Mouse (Mus musculus): Measurements from ENCODE around the gene Nsun2.

The Nsun2 gene

DNA sequence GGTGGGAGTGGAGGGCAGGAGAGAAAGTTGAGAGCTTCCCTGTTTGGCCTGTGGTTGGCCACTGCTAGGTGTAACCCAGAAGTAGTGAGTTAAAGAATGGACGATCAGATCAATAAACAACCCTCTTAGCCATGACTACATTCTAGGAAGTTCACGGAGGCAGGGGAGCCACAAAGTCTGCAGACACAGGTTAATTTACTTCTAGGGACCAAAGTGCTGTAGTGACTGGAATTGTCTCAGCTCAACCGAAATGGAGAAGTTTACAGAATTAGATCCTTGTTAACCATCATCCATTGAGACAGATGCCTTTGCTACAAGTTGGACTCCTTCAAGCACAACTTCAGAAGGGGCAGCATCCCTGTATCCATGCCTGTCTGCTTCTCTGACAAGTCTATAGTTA is 54.3 kb downstream of the Nsun2 start:
- in situ Hi-C loops (cut with MboI) = no loop called here

DNA sequence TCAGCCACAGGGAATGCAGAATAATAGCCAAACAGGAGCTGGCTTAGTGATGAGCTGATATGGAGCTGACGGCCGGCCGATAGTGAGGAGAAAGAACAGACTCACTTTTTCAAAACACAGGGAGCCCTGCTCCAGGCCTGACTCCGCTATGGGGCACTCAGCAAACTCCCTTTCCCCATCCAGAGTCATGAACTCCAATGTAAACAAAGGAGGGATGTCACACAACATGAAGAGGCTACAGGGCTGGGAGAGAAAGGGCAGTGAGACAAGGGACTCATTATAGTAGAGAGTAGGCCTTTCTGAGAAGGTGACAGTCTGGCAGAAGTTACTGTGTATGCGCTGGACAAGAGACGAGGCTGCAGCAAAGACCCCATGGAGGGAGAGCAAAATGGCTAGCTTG is 54.7 kb downstream of the Nsun2 start:
- in situ Hi-C loops (cut with MboI) = no loop called here

DNA sequence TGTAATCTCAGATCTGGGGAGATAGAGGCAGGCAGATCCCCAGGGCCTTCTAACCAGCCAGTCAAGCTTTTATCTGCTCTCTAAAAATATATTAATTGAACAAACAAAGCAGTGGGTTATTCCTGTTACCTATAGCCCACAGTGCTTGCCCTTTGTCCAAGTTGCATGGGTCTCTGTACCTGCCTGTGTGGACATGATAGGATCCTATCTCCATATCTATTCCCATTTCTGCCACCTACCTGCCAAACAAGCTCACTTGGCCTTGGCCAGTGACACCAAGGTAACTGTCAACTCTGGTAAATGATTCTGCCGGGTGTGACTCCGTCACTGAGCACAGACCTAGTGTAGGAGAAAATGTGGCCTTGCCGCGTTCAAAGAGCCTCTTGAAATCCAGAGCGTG is 57.8 kb downstream of the Nsun2 start:
- in situ Hi-C loops (cut with MboI) = no loop called here

DNA sequence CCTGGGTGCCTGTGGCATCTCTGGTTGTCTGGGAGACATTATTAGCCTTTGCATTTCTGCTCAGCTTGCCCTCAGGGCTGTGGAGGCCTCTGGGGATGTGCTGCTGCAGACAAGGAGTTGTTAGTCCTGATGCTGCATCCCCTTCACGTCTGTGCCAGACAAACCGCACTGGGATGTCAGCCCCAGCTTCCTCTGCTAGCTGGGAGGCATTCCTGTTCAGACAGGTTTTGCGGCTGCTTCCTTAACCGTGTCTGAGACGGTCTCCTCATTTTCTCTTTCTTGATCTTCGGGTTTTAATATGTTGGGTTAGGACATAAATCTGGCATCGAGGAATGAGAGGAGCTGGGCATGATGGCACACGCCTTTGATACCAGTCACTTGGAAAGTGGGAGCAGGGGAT is 58.7 kb downstream of the Nsun2 start:
- in situ Hi-C loops (cut with MboI) = no loop called here

GRCm38 (mm10) chr13:69593453-69593852 is 59.9 kb downstream of the Nsun2 start:
- in situ Hi-C loops (cut with MboI) = no loop called here

GRCm38 (mm10) chr13:69594577-69595256 is 61.2 kb downstream of the Nsun2 start:
- in situ Hi-C loops (cut with MboI) = no loop called here

- in situ Hi-C loops (cut with MboI) = no loop called here
Measured at GRCm38 (mm10) chr13:69595911-69596310, 62.4 kb downstream of the Nsun2 start.

DNA sequence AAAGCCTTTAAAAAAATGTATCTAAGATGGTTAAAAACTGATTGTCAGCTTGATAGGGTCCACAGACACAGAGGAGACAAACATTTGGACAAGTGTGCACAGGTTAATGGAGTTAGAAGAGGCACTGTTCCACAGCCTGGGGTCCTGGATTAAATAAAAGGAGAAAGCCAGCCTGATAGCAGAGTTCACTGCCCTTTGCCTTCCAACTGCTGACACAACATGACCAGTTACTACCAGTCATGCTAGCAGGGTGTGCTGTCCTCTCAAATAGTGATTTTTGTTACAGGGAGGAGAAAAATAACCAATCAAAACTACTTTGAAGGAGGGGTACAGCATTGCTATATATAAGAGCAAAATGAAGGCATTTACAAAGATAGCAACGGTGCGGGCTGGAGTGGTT is 63.0 kb downstream of the Nsun2 start:
- in situ Hi-C loops (cut with MboI) = no loop called here

DNA sequence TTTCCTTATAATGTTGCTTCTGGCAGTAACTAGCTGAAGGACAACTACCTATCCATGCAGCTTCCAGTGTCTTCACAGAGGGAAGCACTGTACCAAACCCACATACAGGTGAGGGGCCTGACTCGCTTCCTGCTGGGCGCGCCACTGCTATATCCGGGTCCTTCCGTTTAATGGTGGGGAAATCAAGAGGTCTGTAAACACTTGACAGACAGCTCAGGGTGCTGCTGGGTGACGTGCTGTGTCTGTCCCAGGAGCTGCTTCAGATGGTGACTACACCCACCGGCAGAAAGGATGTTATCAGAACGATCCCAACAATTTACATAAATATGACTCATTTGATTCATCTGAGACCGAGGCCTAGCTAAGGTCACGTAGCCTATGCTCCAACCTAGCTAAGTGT is 65.3 kb downstream of the Nsun2 start:
- in situ Hi-C loops (cut with MboI) = no loop called here

DNA sequence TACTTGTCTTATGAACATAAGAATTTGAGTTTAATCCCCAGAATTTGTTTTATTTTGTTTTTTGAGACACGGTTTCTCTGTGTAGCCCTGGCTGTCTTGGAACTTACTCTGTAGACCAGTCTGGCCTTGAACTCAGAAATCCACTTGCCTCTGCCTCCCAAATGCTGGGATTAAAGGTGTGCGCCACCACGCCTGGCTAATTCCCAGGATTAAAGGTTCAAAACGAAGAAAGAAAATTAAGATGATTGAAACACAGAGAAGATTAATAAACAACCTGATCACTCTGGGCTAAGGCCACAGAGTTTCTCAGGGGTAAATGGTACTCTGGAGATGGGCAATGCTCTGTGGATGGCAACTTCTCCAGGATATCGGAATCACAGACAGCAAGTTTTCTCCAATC is 67.3 kb downstream of the Nsun2 start:
- in situ Hi-C loops (cut with MboI) = loop anchor here (25.0 kb wide), 1 partner anchor 211 kb away; the partner anchor contains the start of gene Med10

DNA sequence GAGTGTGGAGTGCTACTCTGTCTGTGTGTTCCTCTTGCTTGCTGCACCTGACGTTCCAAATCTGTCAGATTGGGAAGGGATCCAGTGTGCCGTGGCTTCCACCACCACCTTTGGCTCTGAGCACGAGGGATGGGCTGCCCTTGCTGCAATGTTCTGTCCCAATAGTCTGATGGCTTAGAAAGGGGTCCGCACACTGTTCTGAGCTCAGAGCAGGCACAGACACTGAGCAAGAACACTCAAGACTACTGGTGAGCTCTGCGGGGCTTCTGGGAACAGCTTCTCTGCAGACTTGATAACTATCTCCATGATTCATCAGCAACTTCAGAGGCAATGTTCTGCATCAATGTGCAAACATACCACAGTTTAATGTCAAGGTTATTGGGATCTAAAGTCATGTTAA is 67.8 kb downstream of the Nsun2 start:
- in situ Hi-C loops (cut with MboI) = loop anchor here (25.0 kb wide), 1 partner anchor 211 kb away; the partner anchor contains the start of gene Med10

DNA sequence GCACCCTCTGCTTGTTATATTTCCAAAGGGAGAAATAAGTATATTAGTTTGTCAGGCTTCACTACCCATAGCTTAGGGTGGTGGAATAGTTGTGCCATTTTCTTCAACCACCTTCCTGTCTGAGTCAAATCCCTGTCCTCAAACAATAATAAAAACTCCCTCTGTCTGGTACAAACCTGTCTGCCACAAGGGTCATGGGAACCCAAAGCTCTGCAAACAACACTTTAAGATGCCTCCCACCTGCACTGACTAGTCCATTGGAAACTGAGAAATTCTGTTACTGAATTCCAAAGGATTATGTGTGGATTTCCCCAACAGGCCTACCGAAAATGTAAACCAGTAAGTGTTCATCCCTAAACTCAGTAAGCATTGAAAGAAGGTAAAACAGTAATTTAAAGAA is 71.1 kb downstream of the Nsun2 start:
- in situ Hi-C loops (cut with MboI) = loop anchor here (25.0 kb wide), 1 partner anchor 208 kb away; the partner anchor contains the start of gene Med10

GRCm38 (mm10) chr13:69608734-69609133 is 75.2 kb downstream of the Nsun2 start:
- in situ Hi-C loops (cut with MboI) = loop anchor here (25.0 kb wide), 1 partner anchor 204 kb away; the partner anchor contains the start of gene Med10

DNA sequence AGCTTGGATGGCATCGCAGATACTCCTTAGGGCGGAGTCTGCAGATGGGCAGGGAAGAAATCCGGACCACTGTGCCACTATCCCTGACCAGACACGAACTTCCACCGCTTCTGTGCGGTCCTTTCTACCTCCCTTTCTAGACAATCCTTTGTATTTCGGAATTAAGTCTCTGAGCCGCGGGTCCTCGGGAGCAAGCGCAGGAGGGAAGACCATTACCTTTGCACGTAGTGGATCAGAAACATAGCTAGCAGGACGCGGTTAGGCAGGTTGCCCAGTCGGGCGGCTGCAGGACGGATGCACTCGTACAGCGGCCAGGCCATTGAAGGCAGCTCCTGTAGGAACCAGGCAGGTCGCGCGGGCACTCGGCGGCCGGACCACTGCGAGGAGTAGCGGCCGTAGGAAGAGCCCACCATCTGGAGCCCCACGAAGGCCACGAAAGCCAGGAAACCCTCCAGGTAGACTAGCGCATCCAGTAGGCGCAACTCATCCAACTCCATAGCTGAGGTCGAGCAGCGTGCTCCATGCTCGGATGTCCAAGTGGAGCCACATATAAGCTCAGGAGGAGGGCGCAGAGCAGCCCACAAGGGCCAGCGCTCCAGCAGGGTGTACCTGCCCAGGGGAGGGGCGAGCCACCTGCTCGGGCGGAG is 77.3 kb downstream of the Nsun2 start:
- in situ Hi-C loops (cut with MboI) = loop anchor here (25.0 kb wide), 1 partner anchor 201 kb away; the partner anchor contains the start of gene Med10

- in situ Hi-C loops (cut with MboI) = loop anchor here (25.0 kb wide), 1 partner anchor 201 kb away; the partner anchor contains the start of gene Med10
Measured at GRCm38 (mm10) chr13:69611398-69612174, 78.0 kb downstream of the Nsun2 start, which contains the start of gene Srd5a1. Srd5a1 (minus strand) TSS chr13:69611442.

GRCm38 (mm10) chr13:69612175-69612544 is 78.6 kb downstream of the Nsun2 start:
- in situ Hi-C loops (cut with MboI) = loop anchor here (25.0 kb wide), 1 partner anchor 200 kb away; the partner anchor contains the start of gene Med10

DNA sequence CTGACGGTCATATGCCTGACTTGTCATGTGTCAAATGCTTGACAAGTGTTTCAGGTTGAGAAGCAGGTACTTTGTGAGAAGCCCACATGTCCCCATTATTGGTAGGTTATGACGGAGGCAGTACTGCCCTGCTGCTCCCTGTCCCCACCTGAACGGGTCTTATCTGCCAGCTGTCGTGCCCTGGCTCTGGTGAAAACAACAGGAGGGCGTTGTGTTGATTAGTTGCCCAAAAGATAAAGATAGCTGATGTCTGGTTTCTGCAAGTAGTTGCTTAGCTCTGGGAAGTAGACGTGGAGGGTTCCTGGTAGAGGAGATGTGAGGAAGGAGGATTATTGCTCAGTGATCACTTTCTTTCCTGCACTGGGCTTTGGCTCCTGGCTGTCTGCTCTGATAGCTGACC is 83.2 kb downstream of the Nsun2 start:
- in situ Hi-C loops (cut with MboI) = loop anchor here (25.0 kb wide), 1 partner anchor 196 kb away; the partner anchor contains the start of gene Med10

DNA sequence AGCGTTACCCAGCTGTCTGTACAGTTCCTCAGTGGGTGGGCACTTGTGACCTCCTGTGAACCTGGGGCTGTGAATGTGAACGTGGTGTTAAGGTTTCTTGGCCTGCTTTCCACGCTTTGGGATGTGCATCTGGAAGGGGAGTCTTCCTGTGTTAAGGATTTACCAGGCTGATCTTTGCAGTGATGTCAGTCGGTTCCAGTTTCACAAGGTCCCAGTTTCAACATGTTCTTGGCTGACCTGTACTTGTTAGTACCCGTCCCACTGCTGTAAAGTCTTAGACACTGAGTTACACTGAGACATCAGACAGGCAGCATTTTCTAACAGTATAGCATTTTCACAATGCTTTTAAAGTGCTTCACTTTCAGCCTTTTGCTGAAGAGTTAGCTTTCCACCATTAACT is 90.3 kb downstream of the Nsun2 start:
- in situ Hi-C loops (cut with MboI) = loop anchor here (25.0 kb wide), 1 partner anchor 188 kb away; the partner anchor contains the start of gene Med10

DNA sequence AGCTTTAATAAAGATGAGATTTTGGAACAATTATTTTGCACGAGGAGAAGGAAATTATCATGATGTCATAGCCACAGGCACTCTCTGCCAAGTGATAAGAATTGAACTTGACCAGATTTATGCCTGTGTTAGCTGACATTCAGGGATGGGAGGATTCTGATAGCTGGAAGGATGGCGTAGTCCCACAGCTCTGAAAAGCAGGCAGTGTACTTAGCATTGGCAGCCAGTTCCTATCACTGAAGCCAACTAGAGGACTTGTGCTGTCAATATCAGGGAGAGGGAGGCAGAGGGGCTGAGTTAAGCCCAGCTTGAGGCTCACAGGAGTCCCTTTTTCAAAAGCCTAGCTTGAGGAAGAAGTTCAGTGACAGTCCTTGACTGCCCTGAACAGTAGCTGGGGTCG is 91.0 kb downstream of the Nsun2 start:
- in situ Hi-C loops (cut with MboI) = loop anchor here (25.0 kb wide), 1 partner anchor 188 kb away; the partner anchor contains the start of gene Med10

GRCm38 (mm10) chr13:69627941-69628340 is 94.4 kb downstream of the Nsun2 start:
- in situ Hi-C loops (cut with MboI) = no loop called here

DNA sequence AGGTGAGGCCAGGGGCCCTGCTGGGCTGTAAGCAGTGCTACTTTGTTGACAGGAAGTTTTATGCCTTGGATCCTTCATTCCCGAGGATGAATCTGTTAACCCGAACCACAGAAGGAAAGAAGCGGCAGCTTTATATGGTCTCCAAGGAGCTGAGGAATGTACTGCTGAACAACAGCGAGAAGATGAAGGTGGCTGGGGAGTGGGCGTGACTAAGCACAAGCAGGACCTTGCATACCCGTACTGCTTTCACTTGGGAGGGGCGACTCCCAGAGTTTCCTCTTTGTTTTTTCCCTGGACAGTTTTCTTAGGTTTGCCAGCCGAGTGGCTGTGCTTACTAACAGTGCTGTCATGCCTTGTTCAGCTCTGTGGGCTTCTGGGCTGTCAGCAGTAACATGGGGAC is 97.0 kb downstream of the Nsun2 start:
- in situ Hi-C loops (cut with MboI) = no loop called here

DNA sequence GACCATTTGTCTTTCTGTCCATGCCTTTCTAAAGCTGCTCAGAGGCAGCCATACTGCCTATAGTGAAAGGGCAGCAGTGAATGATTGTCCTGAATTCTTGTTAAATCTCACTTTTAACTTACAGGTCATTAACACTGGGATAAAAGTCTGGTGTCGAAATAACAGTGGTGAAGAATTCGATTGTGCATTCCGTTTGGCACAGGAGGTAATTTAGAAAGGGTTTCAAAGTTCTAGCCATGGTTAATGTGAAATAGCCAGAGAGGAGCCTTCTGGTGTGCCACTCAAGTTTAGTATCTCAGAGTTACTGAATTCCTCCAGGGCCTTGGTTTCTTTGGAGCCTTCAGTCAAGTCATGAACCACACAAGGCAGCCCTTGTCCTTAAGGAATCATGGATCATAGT is 97.6 kb downstream of the Nsun2 start:
- in situ Hi-C loops (cut with MboI) = no loop called here
